Mouse (Mus musculus) kidney, postnatal 0 days (tissue): ENCODE measurements at regions not wholly inside any gene's neighbourhood (a gene's known extent, or its start where the extent isn't known, plus 50 kb on each side); places are given as distances from the start of the nearest gene placed in this dataset.

Experiments used
- ATAC-seq: fragments of 200-750 bp; cut with Nextera tagmentation; replicated peaks from 2 replicates; pipeline ENCODE4 v1.8.0; 2017; ENCODE audit warnings: low read depth, moderate number of reproducible peaks, moderate TSS enrichment, moderate library complexity; ENCODE audit not compliant: low FRiP score
- DNase-seq: peaks from one replicate; pipeline ENCODE4 v3.0.0-alpha.2; 2016; ENCODE audit warnings: low spot score
- H3K27ac ChIP-seq: fragments of 300-500 bp; sonication (generic); 2 replicates; pipeline ENCODE4 v1.5.1; 2014; ENCODE audit warnings: mild to moderate bottlenecking
- H3K27me3 ChIP-seq: fragments of 300-500 bp; sonication (generic); 2 replicates; pipeline ENCODE4 v1.6.1; 2014; ENCODE audit warnings: low read length, mixed read lengths; ENCODE audit not compliant: insufficient read depth
- H3K36me3 ChIP-seq: fragments of 300-500 bp; sonication (generic); 2 replicates; pipeline ENCODE4 v1.6.1; 2014; ENCODE audit warnings: low read length, mixed read lengths; ENCODE audit not compliant: insufficient read depth
- H3K4me1 ChIP-seq: fragments of 300-500 bp; sonication (generic); replicated peaks from 2 replicates; pipeline ENCODE4 v1.6.1; 2014; ENCODE audit warnings: antibody characterized with exemption, low read length, mixed read lengths; ENCODE audit not compliant: insufficient read depth
- H3K4me2 ChIP-seq: fragments of 300-500 bp; sonication (generic); 2 replicates; pipeline ENCODE4 v1.6.1; 2014; ENCODE audit warnings: mild to moderate bottlenecking, low read length, moderate library complexity, mixed read lengths
- H3K4me3 ChIP-seq: fragments of 300-500 bp; sonication (generic); replicated peaks from 2 replicates; pipeline ENCODE4 v1.5.1; 2014; ENCODE audit warnings: low read depth, low read length
- H3K9ac ChIP-seq: fragments of 300-500 bp; sonication (generic); 2 replicates; pipeline ENCODE4 v1.6.1; 2014; ENCODE audit warnings: low read depth, low read length
- H3K9me3 ChIP-seq: fragments of 300-500 bp; sonication (generic); replicated peaks from 2 replicates; pipeline ENCODE4 v1.6.1; 2016; ENCODE audit warnings: low read length, inconsistent platforms, mixed read lengths
- CTCF ChIP-seq: IDR thresholded peaks from 2 replicates; pipeline ENCODE4 v1.5.1; 2016; ENCODE audit warnings: antibody characterized with exemption, low read depth, mild to moderate bottlenecking, moderate library complexity
- WGBS: fragments of 180-500 bp; shearing (Covaris S2); extraction: QIAGEN DNeasy Blood & Tissue Kit; methylation state at CpG from one replicate; pipeline ENCODE4 v1.1.7; 2014; 5-methylcytosine and 5-hydroxymethylcytosine counted together

DNA sequence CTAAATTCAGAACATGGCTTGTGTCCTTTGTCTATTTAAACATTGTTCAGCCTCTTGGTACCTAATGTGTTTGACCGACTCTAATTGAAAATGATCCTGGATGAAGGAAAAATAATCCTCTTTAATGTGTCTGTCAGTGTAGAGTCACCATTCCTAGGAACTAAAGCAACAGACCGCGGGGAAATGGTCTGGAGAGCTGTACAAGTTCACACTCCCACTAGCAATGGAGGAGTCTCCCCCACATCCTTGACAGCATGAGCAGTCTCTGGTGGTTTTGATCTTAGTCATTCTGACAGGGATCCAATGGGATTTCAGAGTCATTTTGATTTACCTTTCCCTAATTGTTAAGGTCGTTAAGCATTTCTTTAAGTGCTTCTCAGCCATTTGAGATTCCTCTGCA is 403.4 kb upstream of the Ins1 start:
- TF ChIP-seq CTCF: no peak
- Histone ChIP-seq H3K4me1 (no peaks in the 10 kb centered on the region), H3K4me2 (no peak overlapping the region), H3K9me3 (no peaks in the 10 kb centered on the region), H3K27me3 (no peaks in the 10 kb centered on the region), H3K4me3 (no peak overlapping the region), H3K36me3 (no peaks in the 10 kb centered on the region), H3K27ac (no peak overlapping the region), H3K9ac (no peak overlapping the region)
- DNase-seq (peak; percentile 84), ATAC-seq (peak; percentile 52; the same call in 1 of the 2 replicates)
- 20% methylated on average over 4 of the region's 4 CpGs for WGBS

DNA sequence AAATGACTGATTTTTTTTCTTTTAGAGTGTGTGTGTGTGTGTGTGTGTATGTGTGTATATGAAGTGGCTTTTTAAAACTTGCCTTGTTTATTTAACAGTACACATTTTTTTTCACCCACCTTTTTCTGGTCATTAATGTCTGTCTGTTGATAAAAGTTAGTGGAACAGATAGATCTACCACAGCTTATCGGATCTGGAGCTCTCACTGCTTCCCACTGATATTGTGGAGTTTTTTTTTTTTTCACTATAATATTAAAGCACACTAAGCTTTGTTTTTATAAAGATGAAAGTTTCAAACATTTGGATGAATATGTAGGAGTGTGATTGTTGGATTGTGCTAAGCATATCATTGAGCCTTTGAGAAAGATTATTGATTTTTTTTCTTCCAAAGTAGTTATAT is 395.8 kb upstream of the Ins1 start:
- Histone ChIP-seq H3K4me3 (no peak overlapping the region), H3K27me3 (no peaks in the 10 kb centered on the region), H3K9me3 (no peaks in the 10 kb centered on the region), H3K36me3 (no peaks in the 10 kb centered on the region), H3K4me2 (no peak overlapping the region), H3K9ac (no peak overlapping the region), H3K4me1 (no peaks in the 10 kb centered on the region), H3K27ac (no peak overlapping the region)
- 90% methylated on average over 1 of the region's 1 CpGs for WGBS
- no peak for TF ChIP-seq CTCF
- ATAC-seq (no peak), DNase-seq (no peak)

DNA sequence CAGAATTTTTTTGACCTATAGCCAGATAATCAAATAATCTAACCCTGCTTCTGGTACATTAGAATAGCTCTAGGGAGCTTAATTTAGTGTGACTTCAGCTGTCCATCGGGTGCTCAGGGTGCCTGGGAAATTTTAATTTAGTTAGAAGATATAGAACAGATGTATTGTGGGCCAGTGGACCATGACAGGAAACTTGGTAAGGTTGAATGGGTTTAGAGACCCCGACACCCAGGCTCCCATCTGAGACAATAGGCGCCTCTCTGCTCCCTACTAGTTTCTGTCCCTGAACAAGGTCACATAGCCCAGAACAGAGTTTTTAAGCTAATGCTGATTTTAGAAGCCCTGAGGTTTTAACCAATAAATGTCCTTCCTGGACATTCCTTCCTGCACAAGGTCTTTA is 394.2 kb upstream of the Ins1 start:
- no peak for DNase-seq
- Histone ChIP-seq H3K9ac (no peak overlapping the region), H3K36me3 (no peaks in the 10 kb centered on the region), H3K27me3 (no peaks in the 10 kb centered on the region), H3K4me3 (no peak overlapping the region), H3K4me2 (no peak overlapping the region), H3K4me1 (no peaks in the 10 kb centered on the region), H3K9me3 (no peaks in the 10 kb centered on the region), H3K27ac (no peak overlapping the region)
- TF ChIP-seq CTCF: no peak
- ATAC-seq: no peak
- WGBS: 40% methylated on average over 3 of the region's 3 CpGs
